Mouse (Mus musculus) forebrain, postnatal 0 days (tissue): Measurements from ENCODE around the gene Npcd. TPM values are rescaled to one million over a fixed set of nuclear protein-coding genes. Genes with fewer than 3 reads are reported as not detected.
A peak's percentile ranks its signal among the peaks of the same experiment; 100 is the strongest.

Experiments
- ATAC-seq: fragments of 200-750 bp; cut with Nextera tagmentation; 2 replicates; pipeline ENCODE4 v1.8.0; 2017; ENCODE audit warnings: mild to moderate bottlenecking, moderate library complexity
- DNase-seq: peaks from one replicate; pipeline ENCODE4 v3.0.0-alpha.2; 2015
- H3K27ac ChIP-seq: fragments of 300-500 bp; sonication (generic); 2 replicates; pipeline ENCODE4 v1.5.1; 2014; ENCODE audit warnings: low read depth, mild to moderate bottlenecking, antibody characterized with exemption, low read length, moderate library complexity, mixed read lengths
- H3K27me3 ChIP-seq: fragments of 300-500 bp; sonication (generic); 2 replicates; pipeline ENCODE4 v1.6.1; 2014; ENCODE audit warnings: mild to moderate bottlenecking, low read length, mixed read lengths; ENCODE audit not compliant: insufficient read depth
- H3K36me3 ChIP-seq: fragments of 300-500 bp; sonication (generic); 2 replicates; pipeline ENCODE4 v1.6.1; 2014; ENCODE audit warnings: mild to moderate bottlenecking, moderate library complexity; ENCODE audit not compliant: insufficient read depth
- H3K4me1 ChIP-seq: fragments of 300-500 bp; sonication (generic); 2 replicates; pipeline ENCODE4 v1.6.1; 2014; ENCODE audit warnings: antibody characterized with exemption; ENCODE audit not compliant: insufficient read depth
- H3K4me2 ChIP-seq: fragments of 300-500 bp; sonication (generic); 2 replicates; pipeline ENCODE4 v1.6.1; 2014; ENCODE audit warnings: low read depth, mild to moderate bottlenecking, moderate library complexity
- H3K4me3 ChIP-seq: fragments of 300-500 bp; sonication (generic); 2 replicates; pipeline ENCODE4 v1.5.1; 2014; ENCODE audit warnings: low read depth, low read length, mixed read lengths
- H3K9ac ChIP-seq: fragments of 300-500 bp; sonication (generic); 2 replicates; pipeline ENCODE4 v1.6.1; 2014; ENCODE audit warnings: mild to moderate bottlenecking
- H3K9me3 ChIP-seq: fragments of 300-500 bp; sonication (generic); 2 replicates; pipeline ENCODE4 v1.6.1; 2016; ENCODE audit warnings: low read length
- CTCF ChIP-seq: sonication (generic); IDR thresholded peaks from 2 replicates; pipeline ENCODE4 v1.5.1; 2016; ENCODE audit warnings: antibody characterized with exemption, control low read depth, low read depth
- WGBS: fragments of 180-500 bp; shearing (Covaris S2); extraction: QIAGEN DNeasy Blood & Tissue Kit; methylation state at CpG from one replicate; pipeline ENCODE4 v1.1.7; 2014; 5-methylcytosine and 5-hydroxymethylcytosine counted together
- polyA plus RNA-seq: library from polyadenylated mRNA; unstranded; fragments of >200 nt; fragmentation: Nextera tagmentation; extraction: Ambion mirVana; gene quantifications from 2 replicates; pipeline ENCODE4 v1.2.1, GENCODE M21; 2015
- total RNA-seq: library from RNA; depleted of rRNA; stranded (reverse); fragments of >200 nt; gene quantifications from 2 replicates; pipeline ENCODE4 v1.2.3, GENCODE M21; 2014

The Npcd gene
- total and polyA plus RNA-seq, 2 experiments from 2014 or later, result 4.0 to 18.6 TPM

GRCm38 (mm10) chr15:79803533-79804351 lies 30.3 kb downstream of the Npcd start:
- no peaks in the 10 kb centered on the region for H3K36me3 ChIP-seq
- H3K4me1 ChIP-seq, result no peaks in the 10 kb centered on the region; the same call in 1 of the 2 replicates
- 5% methylated on average over 76 of the region's 81 CpGs for WGBS
- H3K4me3 ChIP-seq, result peak overlapping the region; percentile 63
- peak overlapping the region; percentile 86 for H3K4me2 ChIP-seq
- peak; percentile 76 for ATAC-seq
- peak overlapping the region; percentile 70 for H3K9ac ChIP-seq
- H3K9me3 ChIP-seq, result no peaks in the 10 kb centered on the region
- H3K27me3 ChIP-seq, result peaks cover 19% of the 10 kb centered on the region
- peak; percentile 41 for TF ChIP-seq CTCF
- DNase-seq, result peak; percentile 72
- H3K27ac ChIP-seq, result peak overlapping the region; percentile 78

GRCm38 (mm10) chr15:79802304-79802703 lies 31.7 kb downstream of the Npcd start:
- no peak for ATAC-seq
- Histone ChIP-seq H3K27me3 (peaks cover 16% of the 10 kb centered on the region), H3K36me3 (no peaks in the 10 kb centered on the region), H3K9ac (0 out of 2 replicates have a peak overlapping the region, but pooled peaks have one; percentile 6), H3K4me1 (no peaks in the 10 kb centered on the region; the same call in 1 of the 2 replicates), H3K4me3 (no peak overlapping the region), H3K27ac (no peak overlapping the region), H3K4me2 (0 out of 2 replicates have a peak overlapping the region, but pooled peaks have one; percentile 86), H3K9me3 (no peaks in the 10 kb centered on the region)
- no peak for DNase-seq
- TF ChIP-seq CTCF, result no peak
- WGBS, result 34% methylated on average over 4 of the region's 4 CpGs

- H3K9ac ChIP-seq, result no peak overlapping the region
- ATAC-seq, result no peak
- H3K9me3 ChIP-seq, result no peaks in the 10 kb centered on the region
- H3K4me3 ChIP-seq, result no peak overlapping the region
- no peak overlapping the region for H3K27ac ChIP-seq
- DNase-seq, result no peak
- TF ChIP-seq CTCF, result no peak
- no peaks in the 10 kb centered on the region; the same call in 1 of the 2 replicates for H3K4me1 ChIP-seq
- no peaks in the 10 kb centered on the region for H3K36me3 ChIP-seq
- WGBS, result 65% methylated on average over 2 of the region's 2 CpGs
- H3K4me2 ChIP-seq, result no peak overlapping the region
- H3K27me3 ChIP-seq, result peaks cover 12% of the 10 kb centered on the region
These were observed 32.4 kb downstream of the Npcd start for GRCm38 (mm10) chr15:79801646-79802045.

- H3K4me2 ChIP-seq, result no peak overlapping the region
- H3K9ac ChIP-seq, result no peak overlapping the region
- no peak for ATAC-seq
- TF ChIP-seq CTCF, result no peak
- peaks cover 7% of the 10 kb centered on the region for H3K27me3 ChIP-seq
- no peak overlapping the region for H3K27ac ChIP-seq
- H3K9me3 ChIP-seq, result no peaks in the 10 kb centered on the region
- WGBS, result 59% methylated on average over 11 of the region's 11 CpGs
- no peaks in the 10 kb centered on the region; the same call in 1 of the 2 replicates for H3K4me1 ChIP-seq
- no peaks in the 10 kb centered on the region for H3K36me3 ChIP-seq
- no peak overlapping the region for H3K4me3 ChIP-seq
- DNase-seq, result no peak
These were observed 33.3 kb downstream of the Npcd start for GRCm38 (mm10) chr15:79800701-79801100.

- 88% methylated on average over 10 of the region's 10 CpGs for WGBS
- DNase-seq (no peak), ATAC-seq (no peak)
- H3K4me1 ChIP-seq, result no peaks in the 10 kb centered on the region; the same call in 1 of the 2 replicates
- peaks cover 7% of the 10 kb centered on the region; the same call in 1 of the 2 replicates for H3K36me3 ChIP-seq
- no peak overlapping the region for H3K27ac ChIP-seq
- no peaks in the 10 kb centered on the region for H3K9me3 ChIP-seq
- no peak overlapping the region for H3K4me2 ChIP-seq
- H3K4me3 ChIP-seq, result no peak overlapping the region
- H3K27me3 ChIP-seq, result 0 out of 2 replicates have a peak, but pooled peaks cover 4% of the 10 kb centered on the region
- no peak for TF ChIP-seq CTCF
- H3K9ac ChIP-seq, result no peak overlapping the region
These were observed 35.4 kb downstream of the Npcd start for GRCm38 (mm10) chr15:79798591-79798990.

GRCm38 (mm10) chr15:79797680-79798079 lies 36.4 kb downstream of the Npcd start:
- H3K4me3 ChIP-seq, result no peak overlapping the region
- TF ChIP-seq CTCF, result no peak
- H3K36me3 ChIP-seq, result peaks cover 11% of the 10 kb centered on the region; the same call in 1 of the 2 replicates
- H3K9me3 ChIP-seq, result no peaks in the 10 kb centered on the region
- DNase-seq (no peak), ATAC-seq (no peak)
- H3K27ac ChIP-seq, result no peak overlapping the region
- H3K27me3 ChIP-seq, result 0 out of 2 replicates have a peak, but pooled peaks cover 4% of the 10 kb centered on the region
- 79% methylated on average over 8 of the region's 8 CpGs for WGBS
- no peak overlapping the region for H3K4me2 ChIP-seq
- no peak overlapping the region for H3K9ac ChIP-seq
- no peaks in the 10 kb centered on the region for H3K4me1 ChIP-seq

GRCm38 (mm10) chr15:79797096-79797495 lies 36.9 kb downstream of the Npcd start:
- Histone ChIP-seq H3K9ac (no peak overlapping the region), H3K27ac (no peak overlapping the region), H3K27me3 (no peaks in the 10 kb centered on the region), H3K36me3 (peaks cover 11% of the 10 kb centered on the region; the same call in 1 of the 2 replicates), H3K4me1 (no peaks in the 10 kb centered on the region), H3K4me2 (no peak overlapping the region), H3K4me3 (no peak overlapping the region), H3K9me3 (no peaks in the 10 kb centered on the region)
- no peak for ATAC-seq
- 86% methylated on average over 7 of the region's 7 CpGs for WGBS
- no peak for TF ChIP-seq CTCF
- DNase-seq, result no peak
